Mouse (Mus musculus) adrenal gland, postnatal 36 days (tissue): Measurements from ENCODE around the gene Snd1. TPM values are rescaled to one million over a fixed set of nuclear protein-coding genes. Genes with fewer than 3 reads are reported as not detected.

Experiments used
- DNase-seq, 2 experiments: peaks; one replicate each; pipeline ENCODE4 v3.0.0; 2021; ENCODE audit warnings: mixed read lengths in 1 of 2
- total RNA-seq, 2 experiments: library from RNA; stranded (reverse); gene quantifications; 2 replicates each; pipeline ENCODE4 v1.2.3; 2021

Snd1 gene
- total RNA-seq, 2 experiments from 2014 or later = 136 to 148 TPM

DNA sequence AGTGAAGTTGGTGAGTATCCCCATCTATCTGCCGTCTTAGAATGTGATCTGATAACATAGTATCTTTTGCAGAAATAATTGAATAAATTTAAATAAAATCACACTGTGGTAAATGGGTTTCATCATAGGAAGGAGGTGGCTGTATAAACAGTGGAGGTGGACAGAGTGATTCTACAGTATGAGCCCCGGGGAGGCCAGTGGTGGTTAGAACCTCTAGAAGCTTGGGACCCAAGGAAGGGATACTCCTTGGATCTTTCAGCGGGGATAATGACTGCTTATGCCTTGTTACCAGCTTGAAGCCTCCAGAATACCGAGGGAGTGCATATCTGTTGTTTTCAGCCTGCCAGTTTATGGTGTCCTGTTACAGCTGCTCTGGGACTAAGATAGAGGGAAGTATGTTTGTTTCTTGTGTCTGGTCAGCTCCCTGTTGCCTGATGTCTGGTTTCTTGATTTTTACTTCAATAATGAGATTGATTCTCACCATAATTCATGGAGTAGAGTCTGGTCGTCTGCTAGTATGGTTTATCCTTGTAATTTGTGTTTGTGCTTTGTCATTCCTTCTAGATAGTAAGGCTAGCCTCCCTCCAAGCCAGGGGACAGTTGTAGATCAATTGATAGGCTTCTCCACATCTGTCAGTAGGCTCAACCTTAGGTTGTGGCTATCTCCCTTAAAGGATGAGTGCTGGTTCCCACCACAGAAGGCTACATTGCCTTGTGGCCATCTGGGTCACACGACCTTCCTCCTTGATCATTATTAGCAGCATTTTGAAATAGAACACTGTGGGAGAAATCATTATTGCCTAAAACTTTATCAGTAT lies 160.8 kb downstream of the Snd1 start:
- DNase-seq = no peak

DNA sequence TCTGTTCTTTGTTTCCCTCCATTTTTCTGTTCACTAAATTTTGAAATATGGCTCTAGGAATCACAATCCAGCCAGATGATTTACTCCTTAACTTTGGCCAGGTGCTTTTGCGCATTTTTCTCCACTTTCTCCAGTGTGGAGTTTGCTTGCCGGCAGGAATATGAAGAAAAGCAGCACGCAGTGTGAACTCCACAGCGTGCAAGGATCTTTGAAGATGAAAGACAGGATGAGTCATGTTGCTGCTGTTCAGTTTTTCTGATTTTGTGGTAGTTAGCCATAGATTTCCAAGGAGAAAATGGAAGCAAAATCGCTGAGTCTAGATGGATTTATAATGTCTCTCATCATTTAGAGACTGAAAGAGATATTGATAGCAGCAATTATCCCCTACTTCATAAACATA lies 165.1 kb downstream of the Snd1 start:
- DNase-seq = no peak

DNA sequence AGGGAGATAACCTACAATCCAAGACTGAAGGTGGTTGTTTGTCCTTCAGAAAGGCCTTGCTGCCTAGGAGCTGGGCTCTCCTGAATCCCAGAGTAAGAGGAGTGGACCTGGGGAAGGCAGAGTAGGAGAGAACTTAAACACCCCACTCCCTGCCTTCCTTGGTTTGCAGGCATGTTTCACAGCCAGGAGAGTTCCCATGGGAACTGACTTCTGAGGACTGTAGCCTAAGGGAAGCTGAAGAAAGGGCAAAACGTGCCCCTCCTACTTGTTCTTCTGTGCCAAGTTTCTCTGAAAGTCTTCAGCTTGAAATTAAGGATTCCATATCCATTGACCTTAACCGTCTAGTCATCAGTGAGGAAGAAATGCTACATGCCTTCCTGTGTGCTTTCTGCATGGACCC lies 168.0 kb downstream of the Snd1 start:
- DNase-seq = peak in 1 of 2 experiments; percentile 22

- DNase-seq = no peak
Measured at GRCm38 (mm10) chr6:28645231-28645630, 170.3 kb downstream of the Snd1 start.

DNA sequence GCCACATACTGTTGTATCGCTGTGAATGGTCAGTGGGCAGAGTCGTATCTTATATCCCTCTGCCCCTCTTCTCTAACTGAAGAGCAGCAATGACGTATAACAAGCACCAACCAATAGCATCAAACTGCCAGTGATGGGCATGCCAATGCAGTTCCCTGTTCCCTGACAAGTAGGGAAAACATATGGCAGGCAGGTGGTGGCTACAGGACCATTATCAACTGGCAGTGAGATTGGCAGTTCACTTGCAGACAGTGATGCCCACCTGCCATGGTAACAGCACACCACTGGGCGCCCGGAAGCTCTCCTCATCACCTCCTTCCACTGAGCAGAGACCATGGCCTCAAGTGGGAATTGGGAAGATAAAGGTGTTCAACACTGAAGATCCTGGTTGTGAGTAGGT lies 181.6 kb downstream of the Snd1 start:
- DNase-seq = no peak

- DNase-seq = no peak
Measured at GRCm38 (mm10) chr6:28663004-28663403, 188.1 kb downstream of the Snd1 start.

- DNase-seq = no peak
Measured at GRCm38 (mm10) chr6:28663670-28664069, 188.7 kb downstream of the Snd1 start.

GRCm38 (mm10) chr6:28664716-28665115 lies 189.8 kb downstream of the Snd1 start:
- DNase-seq = no peak

DNA sequence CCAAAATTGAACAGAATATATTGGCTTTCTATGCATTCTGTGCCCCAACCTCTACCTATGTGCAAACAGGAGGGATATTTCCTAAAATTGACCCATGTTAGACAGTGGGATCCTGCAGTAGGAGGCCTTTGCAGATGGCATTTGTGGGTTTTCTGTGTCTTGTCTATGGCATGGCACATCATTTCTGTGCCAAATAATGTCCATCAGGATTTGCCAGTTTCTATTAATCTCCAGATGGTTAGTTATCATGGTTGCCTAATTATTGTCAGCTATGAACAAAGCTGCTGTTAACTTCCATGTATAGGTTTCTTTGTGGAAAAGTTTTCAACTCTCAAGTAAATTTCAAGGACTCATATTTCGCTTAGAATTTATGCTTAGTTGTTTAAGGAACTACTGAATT lies 192.6 kb downstream of the Snd1 start:
- no peak for DNase-seq

- DNase-seq = no peak
Measured at GRCm38 (mm10) chr6:28669251-28669650, 194.3 kb downstream of the Snd1 start.

DNA sequence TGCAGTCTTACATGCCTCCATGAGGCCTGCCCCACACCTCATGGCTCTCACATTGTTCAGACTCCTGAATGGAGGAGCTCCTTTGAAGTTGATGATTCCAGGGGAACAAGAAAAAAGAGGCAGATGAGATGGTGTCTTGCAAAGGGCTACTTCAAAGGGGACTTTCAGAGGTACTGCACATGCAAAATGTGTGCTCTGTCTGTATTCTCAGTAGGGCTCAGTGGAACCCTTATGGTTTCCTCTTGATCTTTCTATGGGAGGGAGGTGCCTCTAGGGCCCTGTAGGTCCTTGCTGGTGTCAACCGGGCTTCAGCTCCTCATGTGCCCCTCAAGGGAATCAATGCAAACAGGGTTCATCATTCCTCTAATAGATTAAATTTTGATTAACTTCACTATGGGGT lies 197.4 kb downstream of the Snd1 start:
- no peak for DNase-seq

DNA sequence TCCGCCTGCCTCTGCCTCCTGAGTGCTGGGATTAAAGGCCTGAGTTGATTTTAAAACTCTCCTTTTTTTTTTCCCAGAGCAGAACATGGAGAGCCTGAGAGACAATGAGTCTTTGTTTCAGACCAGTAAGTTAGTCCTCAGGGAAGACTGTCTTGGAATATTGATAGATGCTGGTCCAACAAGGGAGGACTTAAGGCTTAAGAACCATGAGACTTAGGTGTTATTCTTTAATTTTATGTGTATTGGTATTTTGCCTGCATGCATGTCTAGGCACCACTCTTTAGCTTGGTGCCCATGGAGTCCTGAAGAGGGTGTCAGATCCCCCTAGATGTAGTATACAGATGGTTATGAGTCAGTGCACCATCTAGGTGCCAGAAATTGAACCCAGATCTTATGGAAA lies 199.7 kb downstream of the Snd1 start:
- DNase-seq = no peak

DNA sequence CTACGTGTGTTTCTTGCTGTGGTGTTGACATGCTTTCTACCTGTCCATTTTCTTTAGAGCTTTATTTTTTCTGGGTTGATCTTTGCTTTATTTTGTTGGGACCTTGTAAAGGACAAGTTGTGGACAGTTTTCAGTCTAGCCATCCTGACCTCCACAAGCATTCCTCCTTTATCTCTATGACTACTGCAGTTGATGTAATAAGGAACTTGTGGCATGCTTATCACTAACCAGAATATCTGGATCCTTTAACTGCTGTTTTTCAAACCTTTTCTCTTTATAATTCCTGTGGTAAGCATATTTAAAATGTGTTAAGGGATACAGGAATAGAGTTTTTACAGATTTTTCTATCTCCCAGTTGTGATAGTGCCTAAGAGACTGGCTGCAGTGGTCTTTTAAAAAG lies 204.0 kb downstream of the Snd1 start:
- DNase-seq = no peak

- peak; percentile 8 to 14 for DNase-seq
Measured at GRCm38 (mm10) chr6:28680537-28680936, 205.6 kb downstream of the Snd1 start.

DNA sequence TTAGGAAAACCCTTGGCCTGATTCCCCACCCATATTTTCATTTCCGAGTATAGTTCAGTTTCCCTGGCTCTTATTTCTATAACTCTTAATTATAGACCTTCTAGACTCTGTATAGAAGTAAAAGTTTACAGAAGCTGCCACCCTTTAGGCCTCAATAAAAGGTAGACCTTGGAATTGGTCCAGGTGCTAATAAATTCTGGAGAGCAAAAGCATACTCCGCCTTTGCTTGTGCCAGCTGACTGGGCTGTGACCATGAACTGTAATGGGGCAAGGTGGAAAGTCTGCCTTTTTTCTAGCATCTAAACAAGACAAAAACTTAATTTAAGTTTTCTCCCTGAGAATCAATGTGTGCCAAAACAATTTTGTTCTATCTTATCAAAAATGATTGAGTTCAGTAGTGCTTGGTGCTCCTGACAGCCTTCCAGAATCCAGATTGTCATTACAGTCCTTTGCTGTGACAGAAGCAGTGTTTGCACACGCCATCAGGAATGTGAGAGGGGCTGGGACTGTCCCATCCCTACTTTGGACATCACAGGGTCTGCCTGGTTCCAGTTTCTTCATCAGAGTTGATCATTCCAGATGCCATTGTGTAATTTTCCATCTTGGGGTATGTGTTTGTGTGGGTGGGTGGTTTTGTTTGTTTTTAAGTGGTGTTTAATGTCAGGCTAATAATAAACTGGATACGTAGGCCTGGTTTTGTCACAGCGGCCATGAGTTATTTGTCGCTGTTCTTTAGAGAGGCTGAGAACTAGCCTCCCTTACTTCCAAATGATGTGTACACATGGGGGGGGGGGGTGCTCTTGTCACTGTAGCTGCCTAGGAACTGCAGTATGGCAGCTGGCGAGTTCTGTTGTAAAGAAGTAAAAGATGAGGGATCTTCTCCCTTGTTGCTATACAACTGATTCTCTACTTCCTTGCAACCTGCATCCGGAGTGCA lies 206.8 kb downstream of the Snd1 start:
- DNase-seq = peak; percentile 46 to 52

DNA sequence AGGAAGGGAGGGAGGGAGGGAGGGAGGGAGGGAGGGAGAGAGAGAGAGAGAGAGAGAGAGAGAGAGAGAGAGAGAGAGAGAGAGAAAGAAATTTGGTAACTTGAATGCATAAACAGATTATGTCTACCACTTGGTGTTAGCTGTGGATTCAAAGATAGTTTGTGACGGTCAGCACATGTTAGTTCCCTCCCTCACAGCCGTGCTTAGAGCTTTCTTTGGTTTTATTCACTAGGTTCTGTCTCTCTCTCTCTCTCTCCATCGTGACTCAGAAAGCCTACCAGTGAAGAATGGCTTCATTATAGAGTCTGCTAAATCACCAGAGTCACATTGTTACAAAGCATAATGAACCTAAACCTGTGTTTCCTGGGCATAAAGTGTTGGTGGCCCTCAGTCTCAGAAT lies 210.1 kb downstream of the Snd1 start:
- no peak for DNase-seq

DNA sequence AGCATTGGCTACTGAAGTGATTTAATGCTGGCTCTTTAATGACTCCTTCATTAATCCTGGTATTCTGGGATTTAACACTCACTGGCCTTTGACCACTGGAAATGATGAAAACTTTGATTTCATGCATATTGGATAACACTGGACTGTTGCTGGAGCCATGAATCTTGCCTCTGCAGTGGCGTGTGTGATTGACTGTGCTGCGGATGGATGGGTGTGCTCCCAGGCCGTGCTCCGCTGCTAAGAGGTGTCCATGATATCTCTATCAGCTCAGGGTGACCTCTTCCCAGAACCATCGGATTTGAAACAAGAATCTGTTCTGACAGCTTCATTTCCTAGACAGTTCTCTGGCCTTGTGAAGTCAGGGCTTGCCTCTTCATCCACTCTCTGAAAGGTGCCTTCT lies 210.8 kb downstream of the Snd1 start:
- DNase-seq = no peak

DNA sequence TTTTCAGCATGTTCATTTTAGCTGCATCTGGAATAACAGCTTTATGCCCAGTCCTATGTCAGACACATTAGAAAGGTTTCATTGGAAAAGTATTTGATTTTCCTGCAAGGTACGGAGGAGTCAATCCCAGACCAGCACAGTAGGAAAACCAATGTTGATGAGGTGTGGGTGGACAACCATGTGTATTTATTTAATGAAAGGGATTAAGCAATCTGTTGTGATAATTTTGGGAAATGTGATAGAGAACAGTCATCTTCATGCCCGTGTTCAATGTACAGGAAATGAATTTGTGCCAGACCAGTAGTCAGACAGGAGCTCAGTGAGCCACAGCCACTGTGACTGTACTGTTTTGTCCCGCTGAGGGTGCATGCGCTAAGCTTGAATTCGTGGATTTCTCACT lies 212.8 kb downstream of the Snd1 start:
- DNase-seq = no peak

- no peak for DNase-seq
Measured at GRCm38 (mm10) chr6:28692659-28693058, 217.7 kb downstream of the Snd1 start.

- no peak for DNase-seq
Measured at GRCm38 (mm10) chr6:28697214-28697613, 222.3 kb downstream of the Snd1 start.

GRCm38 (mm10) chr6:28704612-28705011 lies 229.7 kb downstream of the Snd1 start:
- no peak for DNase-seq

GRCm38 (mm10) chr6:28705384-28706107 lies 230.6 kb downstream of the Snd1 start:
- no peak for DNase-seq
